Mouse (Mus musculus) megakaryocyte, adult 5-6 weeks (primary cell): ENCODE data around the gene Tmem178b. TPM values are rescaled to one million over a fixed set of nuclear protein-coding genes. Genes with fewer than 3 reads are reported as not detected.

ENCODE experiments used
- ATAC-seq: 2 replicates; pipeline ENCODE4 v1.8.0; 2016; ENCODE audit warnings: mild to moderate bottlenecking, inconsistent platforms; ENCODE audit not compliant: poor library complexity, severe bottlenecking
- total RNA-seq, 2 experiments: library from RNA; stranded (forward) in 1 of 2; stranded (reverse) in 1 of 2; fragments of 153-499, 151-499 nt in 1 of 2; fragments of 221-1000, 200-1000 nt in 1 of 2; gene quantifications; 2 replicates each; pipeline versions ENCODE4 v1.2.3 to v1.2.4; 2015 to 2017

Tmem178b gene
- total RNA-seq, 2 experiments from 2014 or later: not detected

- no peak for ATAC-seq
Observed at GRCm38 (mm10) chr6:39917242-39917641, 44.2 kb downstream of the Tmem178b start.

DNA sequence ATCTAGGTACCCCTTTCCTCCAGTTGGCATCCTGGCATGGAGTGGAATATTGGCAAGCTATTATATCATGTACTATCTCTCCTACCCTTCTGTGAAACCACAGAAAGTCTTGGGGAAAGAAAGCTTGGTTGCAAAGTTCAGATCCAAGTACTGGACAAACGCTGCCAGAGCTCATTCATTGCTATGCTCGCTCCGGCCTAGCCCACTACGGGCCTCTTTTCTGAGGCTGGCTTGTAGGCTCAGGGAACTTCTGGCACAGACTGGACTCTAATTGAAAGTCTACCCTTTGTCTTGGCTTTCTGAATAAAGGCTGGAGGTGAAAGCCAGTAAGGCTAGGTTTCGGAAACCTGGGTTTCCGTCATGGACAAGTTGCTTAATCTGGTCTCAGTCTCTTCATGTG lies 44.7 kb downstream of the Tmem178b start:
- no peak for ATAC-seq

DNA sequence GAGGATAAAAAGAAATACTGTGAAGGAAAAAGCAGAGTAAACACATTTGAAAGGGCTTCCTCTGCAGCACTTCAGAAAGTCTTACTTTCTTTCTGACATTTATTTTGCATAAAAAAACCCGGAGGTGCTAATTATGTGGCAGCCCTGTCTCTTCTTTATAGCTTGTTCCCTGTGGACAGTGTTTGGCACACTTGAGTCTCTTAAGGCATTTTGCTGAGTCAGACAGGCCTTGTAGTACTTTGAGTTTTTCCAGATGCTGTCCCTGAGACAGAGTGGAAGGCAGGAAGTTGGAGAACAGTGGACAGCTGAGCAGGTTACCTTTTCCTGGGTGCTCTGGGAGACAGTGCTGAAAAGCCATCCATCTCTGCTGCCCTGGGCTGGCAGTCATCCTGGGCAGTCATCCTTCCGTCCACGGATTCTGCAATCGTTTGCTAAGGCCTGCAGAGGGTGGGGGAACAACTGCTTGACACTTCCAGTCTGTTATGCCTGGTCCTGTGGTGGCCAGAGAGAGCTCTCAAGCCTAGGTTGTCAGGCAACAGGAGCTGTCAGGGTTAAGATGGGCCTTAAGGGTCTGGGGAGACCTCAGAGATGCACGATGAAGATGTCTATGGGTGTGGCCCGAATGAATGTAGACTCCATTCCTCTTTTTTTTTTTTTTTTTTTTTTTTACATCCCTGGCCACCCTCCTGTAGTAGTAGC lies 46.1 kb downstream of the Tmem178b start:
- ATAC-seq: no peak

GRCm38 (mm10) chr6:39926442-39926841 lies 53.4 kb downstream of the Tmem178b start:
- no peak for ATAC-seq

- ATAC-seq: no peak
Observed at GRCm38 (mm10) chr6:39936590-39936989, 63.5 kb downstream of the Tmem178b start.

GRCm38 (mm10) chr6:39940920-39941319 lies 67.8 kb downstream of the Tmem178b start:
- no peak for ATAC-seq

GRCm38 (mm10) chr6:39944854-39945253 lies 71.8 kb downstream of the Tmem178b start:
- no peak for ATAC-seq

DNA sequence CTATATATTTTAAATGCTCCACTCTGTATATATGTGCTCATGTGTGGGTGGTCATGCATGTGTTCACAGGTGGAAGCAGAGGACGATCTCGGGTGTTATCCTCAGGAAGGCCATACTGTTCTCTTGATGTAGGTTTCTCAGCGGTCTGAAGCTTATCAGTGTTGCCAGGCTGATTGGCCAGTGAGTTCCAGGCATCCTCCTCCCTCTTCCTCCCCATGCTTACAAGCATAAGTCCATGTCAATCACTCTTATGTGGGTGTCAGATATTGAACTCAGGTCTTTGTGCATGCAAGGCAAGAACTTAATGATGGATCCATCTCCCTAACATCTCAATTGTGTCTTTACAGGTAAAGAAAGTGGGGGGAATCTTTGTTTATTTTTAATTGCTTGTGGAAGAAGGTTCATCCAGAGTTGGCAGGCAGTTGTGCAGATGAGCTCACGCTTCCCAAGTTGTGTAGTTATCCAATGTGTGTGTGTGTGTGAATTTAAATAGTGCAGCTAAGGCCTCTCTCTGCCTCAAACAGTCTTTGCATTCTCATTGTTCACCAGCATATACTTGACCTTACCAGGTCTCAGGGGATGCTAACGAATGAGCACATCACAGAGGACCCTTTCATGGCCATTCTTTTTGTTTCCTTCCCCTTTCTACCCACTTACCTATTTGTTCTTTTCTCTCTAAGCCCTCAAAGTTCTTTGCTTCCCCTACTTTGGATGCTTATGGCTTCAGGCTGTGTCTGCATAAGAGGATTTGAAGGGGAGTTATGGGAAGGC lies 72.8 kb downstream of the Tmem178b start:
- ATAC-seq: no peak

- no peak for ATAC-seq
Observed at GRCm38 (mm10) chr6:39946601-39947000, 73.5 kb downstream of the Tmem178b start.

- ATAC-seq: no peak
Observed at GRCm38 (mm10) chr6:39953951-39954350, 80.9 kb downstream of the Tmem178b start.

DNA sequence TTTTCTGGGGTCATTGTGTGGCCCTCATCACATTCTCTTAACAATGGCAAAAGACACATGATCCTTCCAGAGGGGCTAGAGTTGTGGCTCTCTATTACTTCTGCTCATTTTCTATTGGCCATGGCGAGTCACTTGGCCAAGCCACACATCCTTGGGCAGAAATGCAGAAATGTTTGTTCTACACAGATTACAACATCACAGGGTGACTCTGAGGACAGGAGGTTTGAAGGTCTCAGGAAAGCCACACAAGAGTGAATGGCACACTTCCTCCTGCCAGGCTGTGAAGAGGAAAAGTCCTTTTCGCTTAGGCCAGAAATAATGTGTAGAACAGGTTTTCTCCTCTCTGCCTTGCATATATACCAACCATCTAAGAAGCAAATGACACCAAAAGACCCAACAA lies 82.1 kb downstream of the Tmem178b start:
- ATAC-seq: no peak

GRCm38 (mm10) chr6:39964606-39965005 lies 91.5 kb downstream of the Tmem178b start:
- no peak for ATAC-seq

DNA sequence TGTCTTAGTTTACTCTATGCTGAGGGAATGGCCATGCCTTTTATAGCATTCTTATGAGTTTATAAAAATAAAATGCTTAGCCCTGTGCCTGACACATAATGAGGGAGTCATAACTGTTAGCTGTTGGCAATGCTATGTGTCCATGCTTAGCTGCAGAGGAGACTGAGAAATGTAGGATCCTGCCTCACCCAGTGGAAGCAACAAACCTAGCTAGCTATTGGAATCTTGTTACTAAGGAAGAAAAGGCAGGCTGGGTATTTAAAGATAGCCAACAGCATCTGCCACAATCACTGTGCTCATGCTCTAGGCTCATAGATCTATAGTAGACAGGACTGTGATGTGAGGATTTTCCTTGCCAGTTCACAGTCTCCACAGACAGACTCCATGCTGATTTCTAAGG lies 97.2 kb downstream of the Tmem178b start:
- no peak for ATAC-seq

- ATAC-seq: no peak
Observed at GRCm38 (mm10) chr6:39978942-39979341, 105.9 kb downstream of the Tmem178b start.

DNA sequence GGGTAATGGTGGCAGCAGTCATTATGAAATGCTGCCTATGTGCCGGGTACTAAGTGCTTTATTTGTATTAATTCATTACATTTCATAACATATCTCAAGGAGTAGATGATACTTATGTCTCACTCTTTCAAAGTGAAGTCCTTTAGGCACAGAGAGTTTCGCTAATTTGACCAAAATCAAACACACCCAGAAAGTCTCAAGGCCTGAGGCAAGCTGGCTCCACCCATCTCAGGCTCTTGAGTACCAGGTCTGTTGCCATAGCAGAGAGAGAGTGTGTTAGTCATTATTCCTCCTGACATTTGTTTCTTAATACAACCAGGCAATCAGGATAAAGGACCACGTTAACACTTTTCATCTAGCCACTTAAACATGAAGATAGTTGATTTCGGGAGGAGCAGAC lies 117.7 kb downstream of the Tmem178b start:
- ATAC-seq: no peak

DNA sequence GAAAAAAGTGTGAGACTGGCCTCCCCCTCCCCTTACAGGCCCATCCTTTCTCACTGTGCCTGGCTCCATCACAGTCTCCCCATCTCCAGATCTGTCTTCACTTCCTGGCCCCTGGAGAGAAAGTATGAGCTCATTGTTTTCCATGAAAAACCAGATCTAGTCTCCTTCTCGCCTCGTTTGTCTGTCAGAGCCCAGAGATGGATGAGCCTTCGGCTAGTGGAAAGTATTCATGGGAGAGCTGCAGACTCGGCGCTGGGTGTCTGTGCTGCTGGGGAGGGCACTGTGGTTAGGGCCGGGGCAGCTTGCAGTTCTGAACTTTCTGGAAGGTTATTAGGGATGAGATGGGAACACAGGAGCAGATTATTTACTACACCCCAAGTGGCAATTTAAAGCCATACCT lies 118.9 kb downstream of the Tmem178b start:
- ATAC-seq: no peak

- ATAC-seq: no peak
Observed at GRCm38 (mm10) chr6:40006006-40006765, 133.1 kb downstream of the Tmem178b start.

DNA sequence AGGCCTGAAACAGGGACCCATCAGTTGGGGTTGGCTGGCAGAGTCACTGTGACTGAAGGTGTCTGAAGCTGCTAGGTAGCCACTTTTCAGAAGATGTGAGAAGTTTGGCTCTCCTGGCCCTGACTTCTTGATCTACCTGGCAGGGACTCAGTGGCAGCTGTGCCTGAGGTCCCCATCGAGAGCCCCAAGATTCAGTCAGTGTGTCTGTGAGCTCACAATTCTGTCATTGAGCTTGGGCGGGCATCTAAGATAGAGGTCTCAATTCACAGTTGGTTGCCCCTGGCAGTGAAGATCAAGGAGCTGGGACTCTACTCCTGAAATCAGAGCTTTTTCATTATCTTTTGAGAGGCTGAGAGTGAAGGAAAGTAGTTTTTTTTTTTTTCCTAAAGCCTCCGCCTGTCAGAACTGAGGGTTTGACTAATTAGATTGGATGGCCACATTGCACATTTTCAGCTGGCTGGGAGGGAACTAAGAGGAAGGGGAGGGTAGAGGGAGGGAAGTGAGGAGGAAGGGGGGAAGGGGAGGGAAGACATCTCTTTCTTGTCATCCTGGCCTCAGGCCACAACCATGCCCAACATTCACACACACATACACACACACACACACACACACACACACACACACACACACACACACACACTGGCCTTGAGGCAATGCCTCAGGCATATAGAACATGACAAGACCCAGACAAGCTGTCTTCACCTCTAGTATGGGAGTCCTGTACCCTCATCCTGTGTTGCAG lies 135.3 kb downstream of the Tmem178b start:
- no peak for ATAC-seq

DNA sequence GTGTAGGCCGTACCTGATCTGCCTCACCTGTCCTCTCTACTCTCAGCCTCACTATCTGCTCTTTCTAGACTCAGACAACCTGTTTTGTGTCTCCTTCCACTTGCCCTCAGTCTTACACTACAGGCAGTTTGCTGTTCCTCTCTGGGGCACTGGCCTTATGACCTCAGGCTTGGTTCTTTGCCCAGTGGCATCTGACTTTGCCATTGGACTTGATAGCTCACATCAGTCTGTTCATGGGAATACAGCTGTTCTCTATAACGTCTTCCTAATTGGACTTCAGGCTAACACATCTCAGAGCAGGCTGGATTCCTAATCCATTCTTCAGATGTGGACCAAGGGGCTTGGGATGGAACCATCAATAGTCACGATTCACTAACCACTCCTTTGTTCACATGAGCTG lies 136.6 kb downstream of the Tmem178b start:
- ATAC-seq: no peak

DNA sequence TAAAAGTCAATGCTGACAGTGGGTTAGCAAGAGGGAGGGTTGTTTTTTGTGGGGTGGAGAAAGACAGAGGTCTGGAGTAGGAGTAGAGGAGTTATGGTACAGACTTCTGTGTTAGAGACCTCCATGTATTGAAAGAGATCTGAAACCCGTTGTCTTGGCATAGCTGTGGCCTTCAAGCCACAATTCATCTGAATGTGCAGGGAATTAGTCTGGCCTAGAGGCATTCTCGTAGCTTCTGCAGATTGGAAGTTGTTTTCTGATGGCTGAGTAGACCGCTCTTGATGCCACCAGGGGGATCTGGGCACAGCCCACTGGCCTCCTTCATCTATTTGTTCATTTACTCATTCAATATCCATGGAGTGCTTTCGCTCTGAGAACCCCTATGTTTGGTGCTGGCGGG lies 138.0 kb downstream of the Tmem178b start:
- ATAC-seq: no peak

DNA sequence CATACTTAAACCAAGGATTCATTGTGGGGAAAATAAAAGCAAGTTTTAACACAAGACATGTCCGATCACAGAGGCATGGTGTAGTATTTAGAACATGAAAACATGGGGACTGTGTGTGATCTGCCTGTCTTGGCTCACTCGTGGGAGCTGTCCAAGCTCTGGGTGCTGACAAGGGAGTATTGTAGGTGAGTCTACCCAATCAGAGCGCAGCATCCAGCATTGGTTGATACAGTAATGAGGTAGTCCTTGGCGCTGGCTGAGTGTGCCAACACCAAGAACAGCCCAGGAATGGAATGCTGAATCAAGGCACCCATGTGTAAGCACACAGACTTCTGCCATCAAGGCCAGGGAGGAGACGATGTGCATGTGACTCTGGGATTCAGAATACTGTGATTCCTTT lies 138.5 kb downstream of the Tmem178b start:
- no peak for ATAC-seq
